Mouse (Mus musculus): Measurements from ENCODE around the gene Creb3l2. TPM values are rescaled to one million over a fixed set of nuclear protein-coding genes. Genes with fewer than 3 reads are reported as not detected.

Creb3l2 gene
- polyA plus RNA-seq, 1 experiment from 2014 or later, result 2.9 TPM

- H3K4me2 ChIP-seq (replicated peaks), result no peak overlapping the region
- no peak overlapping the region for H3K4me3 ChIP-seq
- ATAC-seq (replicated peaks), result no peak
- no peaks in the 10 kb centered on the region for H3K36me3 ChIP-seq
- H3K9me3 ChIP-seq, result no peaks in the 10 kb centered on the region
- no peaks in the 10 kb centered on the region for H3K4me1 ChIP-seq
- 65% methylated on average over 3 of the region's 3 CpGs for WGBS
- H3K27ac ChIP-seq (replicated peaks), result no peak overlapping the region
- H3K27me3 ChIP-seq, result no peaks in the 10 kb centered on the region
- H3K9ac ChIP-seq (replicated peaks), result no peak overlapping the region
These were observed 37.6 kb downstream of the Creb3l2 start for GRCm38 (mm10) chr6:37404325-37404724.

- no peak for ATAC-seq (replicated peaks)
- H3K9ac ChIP-seq (replicated peaks), result no peak overlapping the region
- no peak overlapping the region for H3K4me3 ChIP-seq
- H3K27me3 ChIP-seq, result no peaks in the 10 kb centered on the region
- H3K27ac ChIP-seq (replicated peaks), result no peak overlapping the region
- WGBS, result 68% methylated on average over 7 of the region's 7 CpGs
- no peaks in the 10 kb centered on the region for H3K36me3 ChIP-seq
- H3K4me2 ChIP-seq (replicated peaks), result no peak overlapping the region
- H3K4me1 ChIP-seq, result no peaks in the 10 kb centered on the region
- no peaks in the 10 kb centered on the region for H3K9me3 ChIP-seq
These were observed 40.0 kb downstream of the Creb3l2 start for GRCm38 (mm10) chr6:37401928-37402327.

- Histone ChIP-seq H3K4me3 (no peak overlapping the region), H3K4me2 (replicated peaks) (no peak overlapping the region), H3K27me3 (no peaks in the 10 kb centered on the region), H3K9me3 (no peaks in the 10 kb centered on the region), H3K4me1 (no peaks in the 10 kb centered on the region), H3K36me3 (no peaks in the 10 kb centered on the region), H3K27ac (replicated peaks) (no peak overlapping the region), H3K9ac (replicated peaks) (no peak overlapping the region)
- ATAC-seq (replicated peaks), result no peak
- WGBS, result 81% methylated on average over 11 of the region's 11 CpGs
These were observed 41.0 kb downstream of the Creb3l2 start for GRCm38 (mm10) chr6:37400866-37401525.

- Histone ChIP-seq H3K36me3 (no peaks in the 10 kb centered on the region), H3K4me3 (no peak overlapping the region), H3K4me1 (no peaks in the 10 kb centered on the region), H3K27ac (replicated peaks) (no peak overlapping the region), H3K27me3 (no peaks in the 10 kb centered on the region), H3K4me2 (replicated peaks) (no peak overlapping the region), H3K9ac (replicated peaks) (no peak overlapping the region), H3K9me3 (no peaks in the 10 kb centered on the region)
- no peak for ATAC-seq (replicated peaks)
- WGBS, result 89% methylated on average over 4 of the region's 4 CpGs
These were observed 41.8 kb downstream of the Creb3l2 start for GRCm38 (mm10) chr6:37400167-37400566.

GRCm38 (mm10) chr6:37398943-37399342 lies 43.0 kb downstream of the Creb3l2 start:
- no peak for ATAC-seq (replicated peaks)
- Histone ChIP-seq H3K27me3 (no peaks in the 10 kb centered on the region), H3K4me1 (no peaks in the 10 kb centered on the region), H3K9ac (replicated peaks) (no peak overlapping the region), H3K36me3 (no peaks in the 10 kb centered on the region), H3K9me3 (no peaks in the 10 kb centered on the region), H3K4me2 (replicated peaks) (no peak overlapping the region), H3K27ac (replicated peaks) (no peak overlapping the region), H3K4me3 (no peak overlapping the region)
- WGBS, result 90% methylated on average over 10 of the region's 10 CpGs

GRCm38 (mm10) chr6:37397973-37398372 lies 44.0 kb downstream of the Creb3l2 start:
- 90% methylated on average over 9 of the region's 9 CpGs for WGBS

GRCm38 (mm10) chr6:37397254-37397653 lies 44.7 kb downstream of the Creb3l2 start:
- WGBS, result 93% methylated on average over 4 of the region's 4 CpGs
- no peak for ATAC-seq (replicated peaks)
- no peaks in the 10 kb centered on the region for H3K9me3 ChIP-seq
- no peak overlapping the region for H3K4me3 ChIP-seq
- H3K27me3 ChIP-seq, result no peaks in the 10 kb centered on the region
- no peaks in the 10 kb centered on the region for H3K36me3 ChIP-seq
- H3K4me1 ChIP-seq, result no peaks in the 10 kb centered on the region
- no peak overlapping the region for H3K4me2 ChIP-seq (replicated peaks)
- H3K9ac ChIP-seq (replicated peaks), result no peak overlapping the region
- no peak overlapping the region for H3K27ac ChIP-seq (replicated peaks)

More at GRCm38 (mm10) chr6:37397973-37398372, 44.0 kb downstream of the Creb3l2 start:
- no peak for ATAC-seq (replicated peaks)
- Histone ChIP-seq H3K4me1 (no peaks in the 10 kb centered on the region), H3K4me2 (replicated peaks) (no peak overlapping the region), H3K4me3 (no peak overlapping the region), H3K27ac (replicated peaks) (no peak overlapping the region), H3K9me3 (no peaks in the 10 kb centered on the region), H3K36me3 (no peaks in the 10 kb centered on the region), H3K27me3 (no peaks in the 10 kb centered on the region), H3K9ac (replicated peaks) (no peak overlapping the region)

- ATAC-seq (replicated peaks), result no peak
- Histone ChIP-seq H3K9me3 (no peaks in the 10 kb centered on the region), H3K27ac (replicated peaks) (no peak overlapping the region), H3K4me1 (no peaks in the 10 kb centered on the region), H3K4me2 (replicated peaks) (no peak overlapping the region), H3K4me3 (no peak overlapping the region), H3K27me3 (no peaks in the 10 kb centered on the region), H3K36me3 (no peaks in the 10 kb centered on the region), H3K9ac (replicated peaks) (no peak overlapping the region)
- 95% methylated on average over 4 of the region's 4 CpGs for WGBS
These were observed 45.8 kb downstream of the Creb3l2 start for GRCm38 (mm10) chr6:37396127-37396526.

- Histone ChIP-seq H3K9ac (replicated peaks) (no peak overlapping the region), H3K27me3 (no peaks in the 10 kb centered on the region), H3K4me2 (replicated peaks) (no peak overlapping the region), H3K36me3 (no peaks in the 10 kb centered on the region), H3K4me1 (no peaks in the 10 kb centered on the region), H3K4me3 (no peak overlapping the region), H3K27ac (replicated peaks) (no peak overlapping the region), H3K9me3 (no peaks in the 10 kb centered on the region)
- WGBS, result 41% methylated on average over 6 of the region's 6 CpGs
- no peak for ATAC-seq (replicated peaks)
These were observed 48.7 kb downstream of the Creb3l2 start for GRCm38 (mm10) chr6:37393263-37393662.

GRCm38 (mm10) chr6:37392262-37392661 lies 49.7 kb downstream of the Creb3l2 start:
- no peak for ATAC-seq (replicated peaks)
- no peak overlapping the region for H3K4me2 ChIP-seq (replicated peaks)
- H3K27ac ChIP-seq (replicated peaks), result no peak overlapping the region
- H3K9ac ChIP-seq (replicated peaks), result no peak overlapping the region
- H3K9me3 ChIP-seq, result no peaks in the 10 kb centered on the region
- no peak overlapping the region for H3K4me3 ChIP-seq
- H3K36me3 ChIP-seq, result no peaks in the 10 kb centered on the region
- H3K4me1 ChIP-seq, result no peaks in the 10 kb centered on the region
- no peaks in the 10 kb centered on the region for H3K27me3 ChIP-seq
- 55% methylated on average over 6 of the region's 6 CpGs for WGBS

- 85% methylated on average over 7 of the region's 7 CpGs for WGBS
- ATAC-seq (replicated peaks), result no peak
- Histone ChIP-seq H3K9me3 (no peaks in the 10 kb centered on the region), H3K27me3 (no peaks in the 10 kb centered on the region), H3K9ac (replicated peaks) (no peak overlapping the region), H3K4me1 (no peaks in the 10 kb centered on the region), H3K4me3 (no peak overlapping the region), H3K4me2 (replicated peaks) (no peak overlapping the region), H3K36me3 (no peaks in the 10 kb centered on the region), H3K27ac (replicated peaks) (no peak overlapping the region)
These were observed 50.6 kb downstream of the Creb3l2 start for GRCm38 (mm10) chr6:37391313-37391712.

- no peak overlapping the region for H3K4me2 ChIP-seq (replicated peaks)
- ATAC-seq (replicated peaks), result no peak
- 75% methylated on average over 8 of the region's 8 CpGs for WGBS
- no peak overlapping the region for H3K4me3 ChIP-seq
- no peaks in the 10 kb centered on the region for H3K27me3 ChIP-seq
- no peak overlapping the region for H3K27ac ChIP-seq (replicated peaks)
- H3K4me1 ChIP-seq, result no peaks in the 10 kb centered on the region
- no peaks in the 10 kb centered on the region for H3K9me3 ChIP-seq
- H3K36me3 ChIP-seq, result no peaks in the 10 kb centered on the region
- no peak overlapping the region for H3K9ac ChIP-seq (replicated peaks)
These were observed 53.0 kb downstream of the Creb3l2 start for GRCm38 (mm10) chr6:37388960-37389359.

GRCm38 (mm10) chr6:37388501-37388900 lies 53.4 kb downstream of the Creb3l2 start:
- H3K36me3 ChIP-seq, result no peaks in the 10 kb centered on the region
- whole genome bisulfite sequencing, result 92% methylated on average over 6 of the region's 6 CpGs
- no peak overlapping the region for H3K27ac ChIP-seq (replicated peaks)
- no peaks in the 10 kb centered on the region for H3K27me3 ChIP-seq
- no peak overlapping the region for H3K4me3 ChIP-seq
- no peaks in the 10 kb centered on the region for H3K9me3 ChIP-seq
- H3K4me2 ChIP-seq (replicated peaks), result no peak overlapping the region
- H3K9ac ChIP-seq (replicated peaks), result no peak overlapping the region
- ATAC-seq (replicated peaks), result no peak
- no peaks in the 10 kb centered on the region for H3K4me1 ChIP-seq
